Mouse (Mus musculus) inflammation-experienced regulatory T-cells, adult 6 months (primary cell): ENCODE data around the gene Mcts1. TPM values are rescaled to one million over a fixed set of nuclear protein-coding genes. Genes with fewer than 3 reads are reported as not detected.

ENCODE experiments used
- ATAC-seq: one replicate; pipeline ENCODE4 v1.8.0; 2017
- polyA plus RNA-seq, 3 experiments: library from polyadenylated mRNA; unstranded; fragments of 100-300 nt; shearing (Covaris generic); gene quantifications; one replicate each; pipeline ENCODE4 v1.2.1; 2017

The Mcts1 gene
- polyA plus RNA-seq, 3 experiments from 2014 or later, result 124 to 135 (median 126) TPM

- ATAC-seq, result no peak
Observed at GRCm38 (mm10) chrX:38656206-38656883, 56.0 kb downstream of the Mcts1 start.

Other genes with a start within 250 kb of the Mcts1 start
- gene Lamp2, start 144.1 kb upstream of the Mcts1 start, polyA plus RNA-seq, result 100 to 1,000 TPM in 1 of 3 experiments, 10 to 100 TPM in 2; 55.0 to 106 (median 76.3) TPM
- 10 to 100 TPM; 27.4 to 32.9 (median 32.0) TPM for gene Cul4b, start 24.4 kb upstream of the Mcts1 start, polyA plus RNA-seq
- gene C1galt1c1, start 34.5 kb downstream of the Mcts1 start, polyA plus RNA-seq, result 10 to 100 TPM; 18.8 to 30.4 (median 24.1) TPM
- gene 6030498E09Rik, start 172.1 kb downstream of the Mcts1 start, polyA plus RNA-seq, result not detected